Mouse (Mus musculus) hindbrain, embryonic 16.5 days (tissue): ENCODE data around the gene Enpp1. TPM values are rescaled to one million over a fixed set of nuclear protein-coding genes. Genes with fewer than 3 reads are reported as not detected.

Source experiments
- ATAC-seq: fragments of 200-750 bp; cut with Nextera tagmentation; 2 replicates; pipeline ENCODE4 v1.8.0; 2017; ENCODE audit warnings: moderate TSS enrichment, moderate library complexity
- H3K27ac ChIP-seq: fragments of 300-500 bp; sonication (generic); 2 replicates; pipeline ENCODE4 v1.5.1; 2014; ENCODE audit warnings: low read depth, mild to moderate bottlenecking, control low read depth, low read length, moderate library complexity
- H3K27me3 ChIP-seq: fragments of 300-500 bp; sonication (generic); replicated peaks from 2 replicates; pipeline ENCODE4 v1.6.1; 2014; ENCODE audit warnings: low read length; ENCODE audit not compliant: control insufficient read depth, insufficient read depth
- H3K36me3 ChIP-seq: fragments of 300-500 bp; sonication (generic); 2 replicates; pipeline ENCODE4 v1.6.1; 2014; ENCODE audit warnings: mild to moderate bottlenecking, low read length, moderate library complexity, mixed read lengths; ENCODE audit not compliant: control insufficient read depth, insufficient read depth
- H3K4me1 ChIP-seq: fragments of 300-500 bp; sonication (generic); 2 replicates; pipeline ENCODE4 v1.6.1; 2014; ENCODE audit warnings: low read depth, low read length; ENCODE audit not compliant: control insufficient read depth, insufficient read depth
- H3K4me2 ChIP-seq: fragments of 300-500 bp; sonication (generic); 2 replicates; pipeline ENCODE4 v1.6.1; 2014; ENCODE audit warnings: mild to moderate bottlenecking, low read length, control low read depth, moderate library complexity
- H3K4me3 ChIP-seq: fragments of 300-500 bp; sonication (generic); 2 replicates; pipeline ENCODE4 v1.5.1; 2014; ENCODE audit warnings: mild to moderate bottlenecking, low read length, control low read depth, moderate library complexity
- H3K9ac ChIP-seq: fragments of 300-500 bp; sonication (generic); 2 replicates; pipeline ENCODE4 v1.6.1; 2014; ENCODE audit warnings: low read depth, mild to moderate bottlenecking, control low read depth, low read length, moderate library complexity
- H3K9me3 ChIP-seq: fragments of 300-500 bp; sonication (generic); 2 replicates; pipeline ENCODE4 v1.6.1; 2014; ENCODE audit warnings: mild to moderate bottlenecking, low read length, moderate library complexity; ENCODE audit not compliant: control insufficient read depth
- WGBS: fragments of 180-500 bp; shearing (Covaris S2); extraction: QIAGEN DNeasy Blood & Tissue Kit; methylation state at CpG from one replicate; pipeline ENCODE4 v1.1.7; 2014; 5-methylcytosine and 5-hydroxymethylcytosine counted together
- polyA plus RNA-seq: library from polyadenylated mRNA; unstranded; fragments of >200 nt; fragmentation: Nextera tagmentation; extraction: Ambion mirVana; gene quantifications from 2 replicates; pipeline ENCODE4 v1.2.1, GENCODE M21; 2015

Gene Enpp1
- polyA plus RNA-seq, 1 experiment from 2014 or later: 3.8 TPM

DNA sequence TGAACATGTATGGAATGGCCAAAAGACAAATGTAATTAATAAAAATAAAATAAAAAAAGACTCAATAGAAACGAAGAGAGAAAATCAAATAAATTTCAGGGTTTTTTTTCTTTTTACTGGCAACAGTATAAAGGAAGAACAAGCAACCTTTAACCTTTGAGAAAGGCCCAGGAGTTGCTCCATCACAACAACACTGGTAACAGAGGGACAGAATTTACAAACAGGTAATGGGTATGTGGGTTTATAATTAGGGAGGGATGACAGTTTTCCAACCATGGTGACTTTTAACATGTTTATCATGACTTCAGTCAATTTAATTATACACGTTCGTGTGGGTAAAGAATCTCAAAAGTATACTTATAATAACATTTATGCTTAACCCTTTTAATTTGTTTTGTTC is 15.2 kb downstream of the Enpp1 start:
- Histone ChIP-seq H3K4me2 (no peak overlapping the region), H3K27me3 (no peaks in the 10 kb centered on the region), H3K4me1 (no peaks in the 10 kb centered on the region), H3K9ac (no peak overlapping the region), H3K4me3 (no peak overlapping the region), H3K9me3 (no peaks in the 10 kb centered on the region), H3K27ac (no peak overlapping the region), H3K36me3 (no peaks in the 10 kb centered on the region)
- no peak for ATAC-seq
- 90% methylated on average over 3 of the region's 3 CpGs for WGBS

DNA sequence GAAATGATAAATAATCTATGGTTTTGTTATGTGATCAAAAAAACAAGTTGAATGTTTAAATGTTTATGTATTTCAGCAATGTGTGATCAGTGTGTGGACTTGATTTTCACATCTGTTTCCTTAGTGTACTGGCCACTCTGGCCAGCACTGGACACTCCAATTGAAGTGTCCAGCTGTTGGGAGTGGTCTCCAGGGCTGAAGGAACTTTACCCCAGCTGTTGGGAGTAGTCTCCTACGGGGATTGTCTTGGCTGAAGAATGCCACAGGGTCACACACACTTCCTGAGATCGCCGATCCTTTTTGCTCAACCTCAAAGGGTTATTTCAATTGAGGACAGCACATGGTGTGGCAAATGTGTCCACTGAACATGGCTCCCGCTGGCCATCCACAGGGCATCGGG is 16.2 kb downstream of the Enpp1 start:
- Histone ChIP-seq H3K4me3 (no peak overlapping the region), H3K4me1 (no peaks in the 10 kb centered on the region), H3K36me3 (no peaks in the 10 kb centered on the region), H3K9me3 (no peaks in the 10 kb centered on the region), H3K4me2 (no peak overlapping the region), H3K27ac (no peak overlapping the region), H3K9ac (no peak overlapping the region), H3K27me3 (no peaks in the 10 kb centered on the region)
- WGBS: 63% methylated on average over 5 of the region's 5 CpGs
- no peak for ATAC-seq

DNA sequence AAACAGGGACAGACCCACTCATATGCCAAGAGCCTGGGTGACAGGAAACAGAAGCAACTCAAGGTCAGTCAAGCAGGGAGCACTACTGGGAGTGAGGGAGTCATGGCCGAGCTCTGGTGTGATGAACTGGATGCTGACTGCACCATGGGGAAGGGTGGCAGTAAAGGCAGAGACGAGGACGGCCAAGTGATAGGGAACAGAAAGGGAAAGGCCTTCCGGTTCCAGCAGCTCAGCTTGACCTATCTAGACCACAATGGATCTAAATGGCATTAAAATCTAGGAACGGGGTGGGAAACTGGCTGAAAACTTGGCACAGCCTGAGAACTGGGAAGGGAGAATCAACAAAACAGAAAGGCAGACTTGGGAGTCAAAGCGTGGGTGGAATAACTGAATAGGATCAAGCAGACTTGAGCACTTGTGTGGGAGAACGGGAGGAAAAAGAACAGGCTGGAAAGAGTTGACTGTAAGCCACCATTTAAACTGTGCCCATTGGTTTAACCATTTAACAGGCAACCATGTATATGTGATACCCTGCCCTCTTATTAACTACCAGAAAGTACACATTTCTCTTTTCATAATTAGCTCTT is 29.3 kb downstream of the Enpp1 start:
- H3K4me2 ChIP-seq: no peak overlapping the region
- no peaks in the 10 kb centered on the region for H3K27me3 ChIP-seq
- WGBS: 69% methylated on average over 7 of the region's 7 CpGs
- peak; percentile 85 for ATAC-seq
- H3K4me3 ChIP-seq: no peak overlapping the region
- H3K27ac ChIP-seq: no peak overlapping the region; the same call in 1 of the 2 replicates
- no peaks in the 10 kb centered on the region for H3K9me3 ChIP-seq
- H3K4me1 ChIP-seq: no peaks in the 10 kb centered on the region
- H3K9ac ChIP-seq: no peak overlapping the region
- no peaks in the 10 kb centered on the region for H3K36me3 ChIP-seq

DNA sequence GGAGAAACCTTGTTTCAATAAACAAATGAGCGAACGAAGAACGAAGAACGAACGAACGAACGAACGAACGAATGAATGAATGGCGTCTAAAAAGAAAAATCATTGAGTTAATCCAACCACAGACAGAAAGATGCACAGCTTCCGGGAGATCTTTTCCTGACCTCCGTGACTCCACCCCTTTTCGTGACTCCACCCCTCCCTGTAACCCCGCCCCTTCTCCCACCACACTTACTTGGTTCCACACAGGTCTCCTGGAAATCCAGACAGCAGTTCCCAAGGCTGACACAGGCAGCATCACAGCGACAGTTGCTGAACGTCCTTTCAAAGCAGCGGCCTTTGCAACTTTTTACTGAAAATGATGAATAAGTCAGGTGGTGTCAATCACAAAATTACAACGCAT is 34.3 kb downstream of the Enpp1 start:
- H3K9ac ChIP-seq: no peak overlapping the region
- ATAC-seq: no peak
- H3K4me1 ChIP-seq: no peaks in the 10 kb centered on the region
- no peak overlapping the region for H3K4me2 ChIP-seq
- no peaks in the 10 kb centered on the region for H3K36me3 ChIP-seq
- 96% methylated on average over 18 of the region's 18 CpGs for WGBS
- H3K27ac ChIP-seq: no peak overlapping the region
- H3K4me3 ChIP-seq: no peak overlapping the region
- no peaks in the 10 kb centered on the region for H3K27me3 ChIP-seq
- H3K9me3 ChIP-seq: no peaks in the 10 kb centered on the region

DNA sequence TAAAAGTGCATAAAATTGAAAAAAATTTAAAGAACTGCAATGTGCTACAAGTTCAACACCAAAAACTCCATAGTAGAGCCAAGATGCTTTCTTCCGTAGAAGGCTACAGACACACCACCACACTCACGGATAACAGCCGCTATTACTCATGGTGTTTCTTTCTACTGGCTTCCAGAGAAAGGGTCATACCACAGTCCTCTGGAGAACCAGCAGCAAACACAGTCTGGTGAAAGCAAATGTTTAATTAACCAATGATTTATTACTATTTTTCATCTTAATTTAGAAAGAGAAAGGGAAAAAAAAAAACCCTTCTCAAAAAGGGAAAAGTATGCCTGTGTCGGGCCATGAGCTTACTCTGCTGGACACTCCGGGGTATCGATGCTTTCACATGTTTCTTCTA is 37.7 kb downstream of the Enpp1 start:
- WGBS: 92% methylated on average over 6 of the region's 6 CpGs
- no peaks in the 10 kb centered on the region for H3K4me1 ChIP-seq
- H3K27me3 ChIP-seq: no peaks in the 10 kb centered on the region
- no peak for ATAC-seq
- no peak overlapping the region for H3K27ac ChIP-seq
- no peak overlapping the region for H3K9ac ChIP-seq
- H3K9me3 ChIP-seq: no peaks in the 10 kb centered on the region
- no peak overlapping the region for H3K4me2 ChIP-seq
- H3K4me3 ChIP-seq: no peak overlapping the region
- H3K36me3 ChIP-seq: no peaks in the 10 kb centered on the region

DNA sequence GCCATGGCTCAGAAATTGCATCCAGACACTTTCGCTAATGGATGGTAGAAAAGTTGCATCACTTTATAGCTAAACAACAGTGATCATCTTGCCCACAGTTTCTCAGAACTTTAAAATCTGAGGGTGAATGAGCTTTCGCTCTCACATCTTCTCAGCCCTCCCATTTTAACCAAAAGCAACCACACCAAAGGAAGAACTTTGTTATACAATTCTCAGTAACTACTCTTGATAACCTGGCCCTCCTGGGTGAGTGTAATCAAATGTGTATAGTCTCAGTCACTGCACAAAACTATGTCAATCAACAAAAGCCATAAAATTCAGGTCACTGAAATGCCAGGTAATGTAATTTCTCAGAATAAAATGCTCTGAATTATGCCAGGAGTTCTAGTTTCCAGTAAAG is 39.0 kb downstream of the Enpp1 start:
- Histone ChIP-seq H3K9me3 (no peaks in the 10 kb centered on the region), H3K27me3 (no peaks in the 10 kb centered on the region), H3K9ac (no peak overlapping the region), H3K27ac (no peak overlapping the region), H3K4me3 (no peak overlapping the region), H3K4me2 (no peak overlapping the region), H3K4me1 (no peaks in the 10 kb centered on the region), H3K36me3 (no peaks in the 10 kb centered on the region)
- no peak for ATAC-seq
- 94% methylated on average over 2 of the region's 2 CpGs for WGBS

DNA sequence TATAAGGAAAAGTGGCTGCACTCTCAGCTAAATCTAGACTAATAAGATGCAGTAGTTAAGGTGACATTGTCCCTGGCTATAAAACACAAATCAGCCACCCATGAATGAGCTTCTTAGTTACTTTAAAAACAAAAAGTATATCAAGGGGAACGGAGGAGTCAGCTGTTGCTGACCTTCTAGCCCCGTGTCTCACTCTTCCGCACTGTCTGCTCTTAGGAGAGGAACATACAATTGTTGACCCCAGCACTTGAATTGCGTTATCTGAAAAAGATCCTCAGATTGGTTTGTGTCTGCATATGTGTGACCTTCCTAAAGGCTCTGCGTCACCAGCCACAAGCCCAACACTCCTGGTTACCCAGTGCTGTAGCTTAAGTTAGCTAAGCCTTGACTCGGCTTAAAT is 41.4 kb downstream of the Enpp1 start:
- no peak for ATAC-seq
- Histone ChIP-seq H3K4me1 (no peaks in the 10 kb centered on the region), H3K9me3 (no peaks in the 10 kb centered on the region), H3K27me3 (no peaks in the 10 kb centered on the region), H3K36me3 (no peaks in the 10 kb centered on the region), H3K4me3 (no peak overlapping the region), H3K27ac (no peak overlapping the region), H3K9ac (no peak overlapping the region), H3K4me2 (no peak overlapping the region)
- WGBS: 90% methylated on average over 6 of the region's 6 CpGs

DNA sequence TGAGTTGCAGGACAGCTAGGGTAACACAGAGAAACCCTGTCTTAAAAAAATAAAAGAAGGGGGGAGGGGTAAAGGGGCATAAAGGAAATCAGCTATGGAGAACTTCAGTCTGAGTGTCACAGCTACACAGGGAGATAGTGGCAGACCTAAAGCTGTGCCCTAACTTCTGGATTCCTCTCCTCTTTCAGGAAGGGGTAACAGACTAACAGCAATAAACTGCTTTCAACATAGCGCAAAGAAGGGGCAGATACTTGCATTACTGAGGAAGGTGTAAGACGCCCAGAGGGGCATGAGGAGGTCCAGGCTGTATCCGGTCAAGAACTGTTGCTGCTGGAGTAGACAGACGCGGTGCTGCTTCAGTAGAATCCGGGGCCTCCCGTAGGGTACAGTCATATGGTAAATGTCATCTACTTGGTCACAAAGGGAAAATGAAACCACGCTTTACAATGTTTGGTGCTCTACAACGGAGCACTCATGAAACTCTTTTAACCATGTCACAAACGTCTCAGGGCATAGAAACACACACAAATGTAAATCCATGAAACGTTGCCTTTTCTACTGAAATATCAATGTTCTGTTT is 60.9 kb downstream of the Enpp1 start:
- Histone ChIP-seq H3K27me3 (no peaks in the 10 kb centered on the region), H3K4me3 (no peak overlapping the region), H3K9ac (no peak overlapping the region), H3K4me1 (no peaks in the 10 kb centered on the region), H3K9me3 (no peaks in the 10 kb centered on the region), H3K27ac (no peak overlapping the region), H3K36me3 (no peaks in the 10 kb centered on the region), H3K4me2 (no peak overlapping the region)
- WGBS: 93% methylated on average over 11 of the region's 11 CpGs
- no peak for ATAC-seq

DNA sequence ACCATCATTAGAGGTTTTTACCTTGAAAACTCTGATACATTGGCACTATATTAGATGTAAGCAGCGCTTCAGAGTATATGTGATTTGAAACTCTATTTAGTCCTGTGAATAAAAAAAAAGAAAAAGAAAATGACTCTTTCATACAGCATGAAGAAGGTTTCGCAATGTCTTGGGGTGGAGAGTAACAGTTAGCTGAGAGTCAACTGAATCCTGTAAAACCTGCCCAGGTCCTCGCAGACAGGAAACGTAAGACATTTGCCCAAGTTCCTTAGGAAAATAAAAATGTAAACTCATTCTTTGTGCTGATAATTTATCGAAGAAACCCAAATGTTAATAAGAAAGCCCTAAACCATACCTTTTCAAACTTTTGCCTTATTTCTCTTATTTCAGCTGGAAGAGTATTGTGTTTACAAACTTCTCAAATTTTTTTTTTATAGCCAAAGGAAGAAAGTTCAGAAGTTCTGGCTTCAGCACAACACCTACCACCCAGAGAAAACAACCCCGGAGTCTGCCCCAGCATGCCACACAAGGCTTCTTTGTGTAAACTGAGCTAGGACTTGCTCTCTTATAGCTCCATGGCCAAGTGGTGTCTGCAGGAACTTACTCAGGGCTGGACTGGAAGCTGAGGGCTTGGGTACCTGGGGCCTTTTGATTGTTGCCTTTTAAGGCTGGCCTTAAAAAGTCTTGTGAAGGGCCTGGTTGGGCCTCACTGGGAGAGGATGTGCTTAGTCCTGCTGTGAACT is 63.8 kb downstream of the Enpp1 start:
- Histone ChIP-seq H3K9ac (no peak overlapping the region), H3K4me2 (no peak overlapping the region), H3K4me3 (no peak overlapping the region), H3K36me3 (no peaks in the 10 kb centered on the region), H3K4me1 (no peaks in the 10 kb centered on the region), H3K9me3 (no peaks in the 10 kb centered on the region), H3K27ac (no peak overlapping the region), H3K27me3 (no peaks in the 10 kb centered on the region)
- WGBS: 90% methylated on average over 6 of the region's 6 CpGs
- no peak for ATAC-seq
